Mouse (Mus musculus): ENCODE data around the gene Ikzf5. TPM values are rescaled to one million over a fixed set of nuclear protein-coding genes. Genes with fewer than 3 reads are reported as not detected.
"Not testable (repeated sequence)": the region's sequence is repeated elsewhere in the genome, so short reads cannot be mapped to it uniquely, and the experiment has no call there.

Ikzf5 gene
- 13.1 and 13.2 TPM in 2 replicates for polyA plus RNA-seq (2015; fragmentation: Nextera tagmentation; extraction: Ambion mirVana)

DNA sequence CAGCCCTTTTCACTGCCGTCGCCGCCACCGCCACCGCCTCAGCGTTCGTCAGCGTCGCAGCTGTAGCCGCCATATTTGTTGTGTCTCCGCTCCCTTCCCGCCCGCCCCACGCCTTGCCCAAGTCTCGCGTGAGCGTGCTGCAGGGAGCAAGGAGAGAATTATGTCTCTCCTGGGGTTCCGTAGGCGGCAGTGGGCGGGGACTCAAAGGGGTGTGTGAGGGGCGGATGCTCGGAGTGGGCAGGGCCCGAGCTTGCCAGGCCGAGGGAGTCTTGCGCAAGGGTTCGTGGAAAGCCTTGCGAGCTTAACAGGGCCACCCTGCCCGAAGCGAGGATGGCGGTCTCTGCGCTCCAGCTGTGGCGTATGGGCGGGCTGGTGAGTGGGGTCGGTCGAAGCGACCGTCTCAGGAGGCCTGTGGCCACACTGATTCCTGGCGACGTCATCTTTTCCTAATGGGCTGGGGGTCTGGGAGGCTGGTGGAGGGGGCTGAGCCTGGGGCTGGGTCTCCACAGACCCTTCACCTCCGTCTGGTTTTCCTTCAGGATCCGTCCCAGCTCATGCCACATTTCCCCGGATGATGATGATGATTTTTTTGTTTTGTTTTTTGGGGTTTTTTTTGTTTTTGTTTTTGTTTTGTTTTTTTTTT is at the start of gene Ikzf5, which contains the start of gene Acadsb:
Gene Ikzf5, minus strand, starts transcription at position 106 of the 643 bp plus-strand sequence.
Gene Acadsb, plus strand, starts transcription at position 186 of the 643 bp plus-strand sequence.
- H3K4me2 ChIP-seq = peak within 1 kb of the TSS; percentile 79
- H3K27me3 ChIP-seq = no peaks in the 10 kb centered on the region
- ATAC-seq (ENCODE audit: borderline replicate concordance, extremely low read depth, low FRiP score, low TSS enrichment) = peak; percentile 97
- peak within 1 kb of the TSS; percentile 94 for H3K27ac ChIP-seq
- WGBS = under 1% methylated on average over 42 of the region's 42 CpGs
- peak within 1 kb of the TSS; percentile 72 for H3K9ac ChIP-seq
- peak within 1 kb of the TSS; percentile 63 for H3K4me3 ChIP-seq
- H3K4me1 ChIP-seq = peaks cover 16% of the 10 kb centered on the region
- 0 out of 2 replicates have a peak, but pooled peaks cover 2% of the 10 kb centered on the region for H3K36me3 ChIP-seq
- no peaks in the 10 kb centered on the region for H3K9me3 ChIP-seq

DNA sequence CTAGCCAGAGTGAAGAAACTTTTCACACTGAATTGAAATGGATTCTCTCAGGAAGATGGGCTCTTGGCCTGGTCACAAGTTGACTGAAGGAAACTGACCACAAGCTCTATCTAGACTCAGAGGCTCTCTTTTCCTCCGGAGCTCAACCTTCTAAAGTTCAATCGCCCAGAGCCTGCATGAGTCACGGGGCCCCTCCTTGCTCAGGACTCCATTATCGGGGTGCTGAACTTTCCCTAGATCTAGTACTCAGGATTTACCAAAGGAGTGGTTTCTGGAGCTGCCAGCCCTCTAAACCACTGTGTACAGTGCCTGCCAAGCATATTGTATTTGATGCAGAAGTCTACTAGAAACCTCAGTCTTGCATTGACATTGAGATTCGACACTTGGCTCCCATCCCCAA is 46.4 kb upstream of the Ikzf5 start:
- Histone ChIP-seq H3K9ac (no peak overlapping the region), H3K4me3 (no peak overlapping the region), H3K4me1 (no peaks in the 10 kb centered on the region), H3K9me3 (no peaks in the 10 kb centered on the region), H3K36me3 (no peaks in the 10 kb centered on the region), H3K27me3 (no peaks in the 10 kb centered on the region), H3K27ac (no peak overlapping the region), H3K4me2 (no peak overlapping the region)
- no peak for ATAC-seq (ENCODE audit: borderline replicate concordance, extremely low read depth, low FRiP score, low TSS enrichment)
- WGBS = 79% methylated on average over 5 of the region's 5 CpGs

DNA sequence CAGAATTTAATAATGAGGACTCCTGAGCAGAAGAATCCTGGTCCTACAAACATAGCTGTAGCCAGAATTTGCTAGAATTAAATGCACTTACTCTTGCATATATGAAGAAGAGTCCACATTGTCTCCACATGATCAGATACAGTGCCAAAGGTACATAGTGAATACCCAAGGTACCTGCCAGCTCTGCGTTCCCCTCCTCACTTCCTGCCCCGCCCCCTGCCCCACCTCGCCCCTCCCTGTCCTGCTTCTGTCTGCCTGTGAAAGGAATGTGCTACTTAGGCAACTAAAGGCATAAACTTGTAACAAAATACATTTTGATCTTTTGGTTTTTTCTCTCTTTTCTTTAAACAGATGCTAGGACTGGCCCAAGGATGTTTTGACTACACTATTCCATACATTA is 26.7 kb upstream of the Ikzf5 start:
- Histone ChIP-seq H3K9me3 (no peaks in the 10 kb centered on the region), H3K27me3 (no peaks in the 10 kb centered on the region), H3K27ac (no peak overlapping the region), H3K36me3 (peaks cover 29% of the 10 kb centered on the region), H3K4me3 (no peak overlapping the region), H3K9ac (no peak overlapping the region), H3K4me1 (no peaks in the 10 kb centered on the region), H3K4me2 (no peak overlapping the region)
- WGBS = 63% methylated on average over 3 of the region's 3 CpGs
- ATAC-seq (ENCODE audit: borderline replicate concordance, extremely low read depth, low FRiP score, low TSS enrichment) = no peak

DNA sequence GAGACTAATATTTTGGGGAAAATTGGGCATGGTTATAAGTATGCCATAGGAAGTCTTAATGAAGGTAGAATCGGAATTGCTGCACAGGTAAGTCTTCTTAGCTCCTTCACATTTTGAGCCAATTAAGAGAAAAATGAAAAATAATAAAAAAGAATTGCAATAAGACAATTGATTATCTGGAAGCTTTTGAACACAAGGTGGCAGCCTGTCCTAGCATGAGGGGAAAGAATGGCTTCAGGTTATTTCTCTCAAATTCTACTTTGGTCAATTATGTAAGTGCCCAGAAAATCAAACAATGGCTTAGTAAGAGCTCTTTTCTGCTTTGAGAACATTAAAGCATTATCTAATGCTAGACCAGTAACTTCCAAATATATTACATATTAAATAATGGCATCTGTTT is 24.0 kb upstream of the Ikzf5 start:
- Histone ChIP-seq H3K9ac (no peak overlapping the region), H3K4me1 (no peaks in the 10 kb centered on the region), H3K36me3 (peaks cover 50% of the 10 kb centered on the region), H3K9me3 (no peaks in the 10 kb centered on the region), H3K4me3 (no peak overlapping the region), H3K4me2 (no peak overlapping the region), H3K27me3 (no peaks in the 10 kb centered on the region), H3K27ac (no peak overlapping the region)
- WGBS = 79% methylated on average over 1 of the region's 1 CpGs
- no peak for ATAC-seq (ENCODE audit: borderline replicate concordance, extremely low read depth, low FRiP score, low TSS enrichment)

GRCm38 (mm10) chr7:131432244-131432643 is 21.9 kb upstream of the Ikzf5 start:
- no peak for ATAC-seq (ENCODE audit: borderline replicate concordance, extremely low read depth, low FRiP score, low TSS enrichment)
- H3K4me3 ChIP-seq = no peak overlapping the region
- no peaks in the 10 kb centered on the region for H3K4me1 ChIP-seq
- no peaks in the 10 kb centered on the region for H3K9me3 ChIP-seq
- peaks cover 55% of the 10 kb centered on the region for H3K36me3 ChIP-seq
- H3K4me2 ChIP-seq = no peak overlapping the region
- H3K27ac ChIP-seq = no peak overlapping the region
- H3K9ac ChIP-seq = no peak overlapping the region
- 18% methylated on average over 1 of the region's 1 CpGs for WGBS
- H3K27me3 ChIP-seq = no peaks in the 10 kb centered on the region

- Histone ChIP-seq H3K9me3 (no peaks in the 10 kb centered on the region), H3K4me1 (no peaks in the 10 kb centered on the region)
- WGBS = 85% methylated on average over 5 of the region's 5 CpGs
Measured at GRCm38 (mm10) chr7:131427331-131427730, 17.0 kb upstream of the Ikzf5 start.

GRCm38 (mm10) chr7:131424912-131425311 is 14.6 kb upstream of the Ikzf5 start:
- WGBS = 76% methylated on average over 2 of the region's 2 CpGs
- H3K4me1 ChIP-seq = no peaks in the 10 kb centered on the region
- peaks cover 31% of the 10 kb centered on the region for H3K36me3 ChIP-seq
- no peak overlapping the region for H3K27ac ChIP-seq
- no peak overlapping the region for H3K9ac ChIP-seq
- no peaks in the 10 kb centered on the region for H3K9me3 ChIP-seq
- H3K4me2 ChIP-seq = no peak overlapping the region
- H3K27me3 ChIP-seq = no peaks in the 10 kb centered on the region
- no peak overlapping the region for H3K4me3 ChIP-seq
- ATAC-seq (ENCODE audit: borderline replicate concordance, extremely low read depth, low FRiP score, low TSS enrichment) = no peak

More at GRCm38 (mm10) chr7:131427331-131427730, 17.0 kb upstream of the Ikzf5 start:
- Histone ChIP-seq H3K27me3 (no peaks in the 10 kb centered on the region), H3K4me2 (no peak overlapping the region), H3K36me3 (peaks cover 50% of the 10 kb centered on the region), H3K27ac (no peak overlapping the region), H3K9ac (no peak overlapping the region), H3K4me3 (no peak overlapping the region)
- no peak for ATAC-seq (ENCODE audit: borderline replicate concordance, extremely low read depth, low FRiP score, low TSS enrichment)

DNA sequence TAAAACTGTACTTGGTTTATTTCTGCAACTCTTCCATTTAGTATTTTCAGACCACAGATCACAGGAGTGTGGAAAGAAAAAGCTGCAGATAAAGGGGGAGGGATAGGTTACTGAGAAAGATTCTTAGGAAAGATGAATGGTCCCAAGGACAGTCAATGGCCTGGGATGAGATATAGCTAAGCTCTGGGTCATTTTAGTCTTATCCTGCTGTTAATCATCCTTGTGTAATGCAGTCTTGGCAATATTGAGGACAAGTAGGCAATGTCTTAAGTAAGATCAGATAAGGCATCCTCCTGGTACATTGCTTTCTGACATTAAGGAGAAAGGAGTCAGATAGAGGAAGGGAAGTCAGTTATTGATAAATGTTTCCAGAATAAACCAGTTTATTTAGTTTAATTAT is 7.3 kb upstream of the Ikzf5 start:
- Histone ChIP-seq H3K36me3 (no peaks in the 10 kb centered on the region), H3K9me3 (no peaks in the 10 kb centered on the region), H3K4me3 (no peak overlapping the region), H3K4me2 (no peak overlapping the region), H3K27ac (no peak overlapping the region), H3K9ac (no peak overlapping the region), H3K27me3 (no peaks in the 10 kb centered on the region), H3K4me1 (peaks cover 6% of the 10 kb centered on the region; the same call in 1 of the 2 replicates)
- ATAC-seq (ENCODE audit: borderline replicate concordance, extremely low read depth, low FRiP score, low TSS enrichment) = no peak

GRCm38 (mm10) chr7:131416742-131417141 is 6.4 kb upstream of the Ikzf5 start:
- not testable (repeated sequence) for H3K4me1 ChIP-seq; H3K27ac ChIP-seq; H3K9me3 ChIP-seq; H3K36me3 ChIP-seq; H3K4me3 ChIP-seq; ATAC-seq (ENCODE audit: borderline replicate concordance, extremely low read depth, low FRiP score, low TSS enrichment); H3K9ac ChIP-seq; H3K4me2 ChIP-seq; H3K27me3 ChIP-seq

DNA sequence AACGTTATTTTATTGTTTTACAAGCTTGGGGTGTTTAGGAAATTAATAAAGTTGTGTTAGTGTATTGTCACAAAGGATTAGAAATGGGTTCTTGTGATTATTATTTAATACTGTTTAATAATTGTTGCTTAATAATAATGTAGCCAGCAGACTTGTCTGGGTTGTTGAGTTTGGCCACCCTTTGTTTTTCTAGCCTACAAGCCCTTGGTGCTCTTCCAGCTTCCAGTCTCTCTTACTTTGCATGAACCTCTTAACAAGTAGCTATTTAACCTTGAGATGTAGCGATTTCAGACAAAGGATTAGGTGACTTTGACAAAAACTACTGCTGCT is 1.6 kb upstream of the Ikzf5 start:
- Histone ChIP-seq H3K27me3 (no peaks in the 10 kb centered on the region), H3K4me1 (peaks cover 16% of the 10 kb centered on the region), H3K4me2 (peak overlapping the region; percentile 79), H3K36me3 (0 out of 2 replicates have a peak, but pooled peaks cover 1% of the 10 kb centered on the region), H3K9me3 (no peaks in the 10 kb centered on the region), H3K4me3 (peak overlapping the region; percentile 63), H3K9ac (0 out of 2 replicates have a peak overlapping the region, but pooled peaks have one; percentile 29), H3K27ac (peak overlapping the region; percentile 94)
- no peak for ATAC-seq (ENCODE audit: borderline replicate concordance, extremely low read depth, low FRiP score, low TSS enrichment)
- 38% methylated on average over 2 of the region's 2 CpGs for WGBS

DNA sequence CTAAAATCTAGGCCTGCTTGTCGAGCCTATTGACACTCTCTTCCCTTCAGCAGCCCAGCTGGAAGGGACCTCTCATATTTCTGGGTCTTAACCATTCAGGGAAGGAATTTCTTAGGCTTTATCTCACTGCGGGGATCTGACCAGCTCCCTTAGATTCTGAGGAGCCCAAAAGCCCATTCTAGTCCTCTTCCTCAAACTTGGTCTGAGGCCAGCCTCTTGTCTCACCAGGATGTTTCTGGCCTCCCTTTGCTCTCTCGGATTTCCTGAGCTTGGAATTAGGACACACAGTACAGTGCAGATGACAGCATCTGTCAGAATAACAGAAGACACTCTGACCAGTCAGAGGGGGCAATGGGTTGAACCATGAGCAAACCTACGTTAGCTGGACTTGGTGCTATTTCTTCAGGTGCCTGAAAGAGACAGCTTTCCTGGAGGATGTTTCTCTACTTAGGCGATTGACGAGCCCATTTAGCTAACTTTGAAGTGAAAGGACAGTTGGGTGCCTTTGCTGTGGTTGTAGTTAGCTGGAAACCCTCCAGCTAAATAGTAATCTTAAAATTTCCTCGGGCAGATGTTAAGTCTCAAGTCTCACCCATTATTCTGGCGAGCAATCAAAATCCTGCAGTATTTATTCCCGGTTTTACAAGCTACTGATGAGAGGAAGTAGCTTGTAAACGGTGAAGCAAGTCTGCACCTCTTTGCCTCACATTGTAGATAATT is 1.1 kb upstream of the Ikzf5 start:
- Histone ChIP-seq H3K27me3 (no peaks in the 10 kb centered on the region), H3K27ac (peak overlapping the region; percentile 94), H3K9ac (peak overlapping the region; percentile 72), H3K9me3 (no peaks in the 10 kb centered on the region), H3K4me3 (peak overlapping the region; percentile 63), H3K4me2 (peak overlapping the region; percentile 79), H3K4me1 (peaks cover 16% of the 10 kb centered on the region), H3K36me3 (0 out of 2 replicates have a peak, but pooled peaks cover 2% of the 10 kb centered on the region)
- WGBS = 23% methylated on average over 10 of the region's 10 CpGs
- ATAC-seq (ENCODE audit: borderline replicate concordance, extremely low read depth, low FRiP score, low TSS enrichment) = peak; percentile 24; the same call in 1 of the 2 replicates

GRCm38 (mm10) chr7:131409988-131410385 is 334 bp downstream of the Ikzf5 start:
- peak overlapping the region; percentile 79 for H3K4me2 ChIP-seq

More at GRCm38 (mm10) chr7:131409988-131410385, 334 bp downstream of the Ikzf5 start:
- H3K9me3 ChIP-seq = no peaks in the 10 kb centered on the region
- peak; percentile 49 for ATAC-seq (ENCODE audit: borderline replicate concordance, extremely low read depth, low FRiP score, low TSS enrichment)
- peak overlapping the region; percentile 72 for H3K9ac ChIP-seq
- under 1% methylated on average over 38 of the region's 38 CpGs for whole genome bisulfite sequencing
- H3K27ac ChIP-seq = peak overlapping the region; percentile 45
- 0 out of 2 replicates have a peak, but pooled peaks cover 2% of the 10 kb centered on the region for H3K36me3 ChIP-seq
- H3K4me3 ChIP-seq = peak overlapping the region; percentile 63
- peaks cover 16% of the 10 kb centered on the region for H3K4me1 ChIP-seq
- no peaks in the 10 kb centered on the region for H3K27me3 ChIP-seq
